Mouse (Mus musculus) G1E (cell line): Measurements from ENCODE around the gene Ldlrad3. TPM values are rescaled to one million over a fixed set of nuclear protein-coding genes. Genes with fewer than 3 reads are reported as not detected.

Experiments
- ATAC-seq: 2 replicates; pipeline ENCODE4 v1.8.0; 2016; ENCODE audit warnings: mild to moderate bottlenecking; ENCODE audit not compliant: insufficient number of reproducible peaks, poor library complexity, low FRiP score, severe bottlenecking; ENCODE audit errors: extremely low read depth
- DNase-seq: peaks from one replicate; pipeline ENCODE4 v3.0.0; 2012; ENCODE audit warnings: low spot score
- H3K27me3 ChIP-seq: 2 replicates; pipeline ENCODE4 v1.6.1; 2012; ENCODE audit warnings: mild to moderate bottlenecking, low read length, inconsistent platforms; ENCODE audit not compliant: insufficient read depth
- H3K36me3 ChIP-seq: replicated peaks from 2 replicates; pipeline ENCODE3; 2012; ENCODE audit warnings: mild to moderate bottlenecking, inconsistent platforms
- H3K4me1 ChIP-seq: 2 replicates; pipeline ENCODE4 v1.6.1; 2012; ENCODE audit warnings: low read depth, low read length, inconsistent platforms, mixed read lengths; ENCODE audit not compliant: insufficient read depth
- H3K4me3 ChIP-seq: 2 replicates; pipeline ENCODE4 v1.5.1; 2012; ENCODE audit warnings: low read depth, mild to moderate bottlenecking, inconsistent platforms, low read length, moderate library complexity, mixed read lengths
- H3K9me3 ChIP-seq: replicated peaks from 2 replicates; pipeline ENCODE4 v1.6.1; 2012; ENCODE audit warnings: inconsistent platforms
- CTCF ChIP-seq: IDR thresholded peaks from 2 replicates; pipeline ENCODE4 v1.5.1; 2012; ENCODE audit warnings: low read depth, low read length, inconsistent platforms, mixed read lengths
- GATA1 ChIP-seq: IDR thresholded peaks from 2 replicates; pipeline ENCODE4 v1.6.1; 2012; ENCODE audit warnings: borderline replicate concordance, low read length, inconsistent platforms, mixed read lengths
- GATA2 ChIP-seq: IDR thresholded peaks from 2 replicates; pipeline ENCODE4 v1.6.1; 2012; ENCODE audit warnings: low read depth, low read length, inconsistent platforms, borderline replicate concordance
- POLR2AphosphoS5 ChIP-seq: IDR thresholded peaks from 2 replicates; pipeline ENCODE4 v1.6.1; 2012; ENCODE audit warnings: low read depth, low read length, inconsistent platforms; ENCODE audit not compliant: insufficient replicate concordance
- TAL1 ChIP-seq: conservative IDR thresholded peaks from 2 replicates; pipeline ENCODE4 v1.6.1; 2012; ENCODE audit warnings: low read depth, low read length, inconsistent platforms, mixed read lengths
- polyA plus RNA-seq: library from polyadenylated mRNA; stranded (reverse); fragments of >175 nt; gene quantifications from 2 replicates; pipeline ENCODE4 v1.2.3, GENCODE M21; 2012
- total RNA-seq, 2 experiments: library from RNA; stranded (forward) in 1 of 2; stranded (reverse) in 1 of 2; fragments of 200-1000 nt in 1 of 2; fragments of >200 nt in 1 of 2; fragmentation: Nextera tagmentation in 1 of 2; gene quantifications; 2 replicates each; pipeline ENCODE4 v1.2.3; 2014 to 2017

Ldlrad3 gene
- total and polyA plus RNA-seq, 3 experiments: 0.01 to 0.38 TPM; not detected in 1

- ATAC-seq (no peak), DNase-seq (no peak)
- TF ChIP-seq CTCF (no peak), POLR2AphosphoS5 (no peak), GATA2 (no peak), GATA1 (no peak), TAL1 (no peak)
- H3K27me3 ChIP-seq: peaks cover 15% of the 10 kb centered on the region
- no peaks in the 10 kb centered on the region for H3K36me3 ChIP-seq
- peaks cover 28% of the 10 kb centered on the region for H3K4me1 ChIP-seq
- no peak overlapping the region for H3K4me3 ChIP-seq
- H3K9me3 ChIP-seq: no peaks in the 10 kb centered on the region
These were observed 184.5 kb downstream of the Ldlrad3 start for GRCm38 (mm10) chr2:102001661-102002060.

GRCm38 (mm10) chr2:101998911-101999572 lies 187.1 kb downstream of the Ldlrad3 start:
- Histone ChIP-seq H3K27me3 (peaks cover 20% of the 10 kb centered on the region), H3K36me3 (no peaks in the 10 kb centered on the region), H3K4me1 (peaks cover 7% of the 10 kb centered on the region; the same call in 1 of the 2 replicates), H3K9me3 (no peaks in the 10 kb centered on the region), H3K4me3 (no peak overlapping the region)
- DNase-seq: no peak
- no peak for ATAC-seq
- TF ChIP-seq TAL1 (no peak), GATA1 (no peak), CTCF (no peak), POLR2AphosphoS5 (no peak), GATA2 (no peak)

GRCm38 (mm10) chr2:101997013-101997412 lies 189.2 kb downstream of the Ldlrad3 start:
- DNase-seq: no peak
- Histone ChIP-seq H3K4me1 (0 out of 2 replicates have a peak, but pooled peaks cover under 1% of the 10 kb centered on the region), H3K4me3 (no peak overlapping the region), H3K36me3 (no peaks in the 10 kb centered on the region), H3K9me3 (no peaks in the 10 kb centered on the region), H3K27me3 (peaks cover 11% of the 10 kb centered on the region; the same call in 1 of the 2 replicates)
- no peak for ATAC-seq
- TF ChIP-seq GATA1: no peak
- no peak for TF ChIP-seq CTCF
- TF ChIP-seq GATA2: no peak
- TF ChIP-seq TAL1: no peak
- no peak for TF ChIP-seq POLR2AphosphoS5

- no peak overlapping the region for H3K4me3 ChIP-seq
- no peaks in the 10 kb centered on the region for H3K4me1 ChIP-seq
- H3K27me3 ChIP-seq: 0 out of 2 replicates have a peak, but pooled peaks cover 8% of the 10 kb centered on the region
- H3K9me3 ChIP-seq: no peaks in the 10 kb centered on the region
- DNase-seq (no peak), ATAC-seq (no peak)
- H3K36me3 ChIP-seq: no peaks in the 10 kb centered on the region
- TF ChIP-seq CTCF (no peak), GATA1 (no peak), TAL1 (no peak), GATA2 (no peak), POLR2AphosphoS5 (no peak)
These were observed 193.4 kb downstream of the Ldlrad3 start for GRCm38 (mm10) chr2:101992574-101993310.

GRCm38 (mm10) chr2:101991726-101992125 lies 194.5 kb downstream of the Ldlrad3 start:
- Histone ChIP-seq H3K4me3 (no peak overlapping the region), H3K36me3 (no peaks in the 10 kb centered on the region), H3K27me3 (0 out of 2 replicates have a peak, but pooled peaks cover 6% of the 10 kb centered on the region), H3K4me1 (no peaks in the 10 kb centered on the region), H3K9me3 (no peaks in the 10 kb centered on the region)
- DNase-seq (no peak), ATAC-seq (no peak)
- no peak for TF ChIP-seq TAL1
- TF ChIP-seq GATA1: no peak
- TF ChIP-seq GATA2: no peak
- no peak for TF ChIP-seq CTCF
- TF ChIP-seq POLR2AphosphoS5: no peak

- TF ChIP-seq TAL1: no peak
- no peak for DNase-seq
- no peak overlapping the region for H3K4me3 ChIP-seq
- no peaks in the 10 kb centered on the region for H3K36me3 ChIP-seq
- no peaks in the 10 kb centered on the region; the same call in 1 of the 2 replicates for H3K27me3 ChIP-seq
- no peaks in the 10 kb centered on the region for H3K9me3 ChIP-seq
- ATAC-seq: no peak
- no peaks in the 10 kb centered on the region for H3K4me1 ChIP-seq
These were observed 199.7 kb downstream of the Ldlrad3 start for GRCm38 (mm10) chr2:101986344-101987087.
